Mouse (Mus musculus): ENCODE results near the gene Atf5. TPM values are rescaled to one million over a fixed set of nuclear protein-coding genes. Genes with fewer than 3 reads are reported as not detected.

Atf5 gene
- total RNA-seq (2023) = 4.8 TPM

GRCm38 (mm10) chr7:44816470-44817021 is at the start of gene Atf5:
TSS of gene Atf5 (minus strand) at chr7:44816658.

DNA sequence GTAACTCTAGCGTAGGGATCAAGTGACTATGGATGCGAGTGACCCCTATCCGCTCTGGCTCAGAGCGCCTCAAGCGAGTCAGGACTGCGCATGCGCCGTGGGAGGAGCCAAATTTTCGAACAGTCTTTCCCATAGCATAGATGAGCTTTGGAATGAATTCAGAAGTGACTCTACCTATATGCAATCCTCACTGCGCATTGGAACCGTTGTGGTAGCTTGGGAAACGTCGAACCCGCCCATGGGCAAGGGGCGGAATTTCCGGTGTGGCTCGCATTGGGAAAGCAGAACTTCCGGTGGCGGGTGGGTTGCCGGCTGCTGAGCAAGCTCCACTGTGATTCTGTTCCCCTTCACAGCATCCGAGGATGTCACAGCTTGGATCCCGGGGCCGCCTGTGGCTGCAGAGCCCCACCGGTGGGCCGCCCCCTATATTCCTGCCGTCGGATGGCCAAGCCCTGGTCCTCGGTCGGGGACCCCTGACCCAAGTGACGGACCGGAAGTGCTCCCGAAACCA is 40.6 kb upstream of the Atf5 start, which contains the start of gene Pnkp:
TSS of gene Pnkp (plus strand) at position 98 of the 511 bp plus-strand sequence.

DNA sequence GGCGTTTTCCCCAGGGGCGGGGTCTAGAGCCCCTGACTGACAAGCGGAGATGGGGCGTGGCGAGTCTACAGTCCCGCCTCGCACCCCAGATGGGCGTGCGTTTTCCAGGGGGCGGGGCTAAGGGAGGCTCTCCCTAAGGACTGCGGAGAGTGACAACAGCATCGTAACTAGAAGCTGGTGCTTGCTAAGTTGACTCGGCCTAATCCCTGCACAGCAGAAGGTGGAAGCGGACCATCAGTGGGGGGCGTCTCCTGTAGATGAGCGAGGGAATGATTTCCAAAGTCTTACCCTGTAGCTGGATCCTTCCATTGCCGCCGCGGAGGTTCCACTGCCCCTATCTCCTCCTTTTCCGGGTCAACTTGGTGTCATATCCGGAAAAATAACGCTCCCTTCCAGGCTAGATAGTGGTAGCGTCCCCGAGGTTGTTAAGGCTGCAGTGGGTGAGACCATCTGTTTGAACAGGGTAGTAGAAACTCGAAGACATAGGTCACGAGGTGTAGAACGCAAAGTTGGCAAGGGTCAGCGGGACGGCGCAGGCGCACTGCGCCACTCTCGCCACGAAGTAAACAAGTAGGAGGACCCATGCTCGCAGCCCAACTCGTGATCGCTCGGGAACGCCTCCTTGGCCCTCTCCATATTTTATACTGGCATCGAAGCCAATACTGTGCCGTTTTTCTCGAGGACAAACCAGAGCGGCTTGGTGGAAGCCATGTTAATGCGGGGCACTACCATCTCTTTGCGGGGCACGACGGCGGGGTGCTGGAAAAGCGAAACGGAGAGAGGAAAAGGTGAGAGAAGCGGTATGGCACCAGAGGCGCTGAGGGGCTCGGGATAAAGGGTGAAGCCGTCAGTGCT is 32.3 kb upstream of the Atf5 start, which contains the start of the genes Akt1s1 and Tbc1d17:
TSS of gene Akt1s1 (plus strand) at position 431 of the 855 bp plus-strand sequence.
TSS of gene Tbc1d17 (minus strand) at position 519 of the 855 bp plus-strand sequence.

GRCm38 (mm10) chr7:44815721-44816469 is 563 bp downstream of the Atf5 start, which contains the start of the genes Nup62 and Il4i1:
TSS of gene Nup62 (plus strand) at chr7:44816088.
TSS of gene Il4i1 (plus strand) at chr7:44816387.

Other genes with a start within 250 kb of the Atf5 start
- 37.0 TPM for gene Napsa, start 244.3 kb downstream of the Atf5 start, total RNA-seq (2023)
- gene Kcnc3, start 226.0 kb downstream of the Atf5 start, total RNA-seq (2023) = 3.1 TPM
- gene Myh14, start 145.8 kb downstream of the Atf5 start, total RNA-seq (2023) = not detected
- gene Izumo2, start 107.9 kb downstream of the Atf5 start, total RNA-seq (2023) = not detected
- gene Vrk3, start 68.2 kb downstream of the Atf5 start, total RNA-seq (2023) = 74.9 TPM
- gene Zfp473, start 65.6 kb downstream of the Atf5 start, total RNA-seq (2023) = 1.3 TPM
- 45.1 TPM for gene Nup62, start 570 bp downstream of the Atf5 start, total RNA-seq (2023)
- gene Il4i1, start 271 bp downstream of the Atf5 start, total RNA-seq (2023) = 14.0 TPM
- gene Akt1s1, start 32.3 kb upstream of the Atf5 start, total RNA-seq (2023) = 47.0 TPM
- 80.3 TPM for gene Tbc1d17, start 32.4 kb upstream of the Atf5 start, total RNA-seq (2023)
- gene Pnkp, start 40.5 kb upstream of the Atf5 start, total RNA-seq (2023) = 46.8 TPM
- 26.6 TPM for gene Ptov1, start 53.1 kb upstream of the Atf5 start, total RNA-seq (2023)
- gene Med25, start 76.1 kb upstream of the Atf5 start, total RNA-seq (2023) = 62.0 TPM
- 23.6 TPM for gene Fuz, start 79.4 kb upstream of the Atf5 start, total RNA-seq (2023)
- 88.4 TPM for gene Ap2a1, start 112.8 kb upstream of the Atf5 start, total RNA-seq (2023)
- gene Tsks, start 126.5 kb upstream of the Atf5 start, total RNA-seq (2023) = not detected
- not detected for gene Cpt1c, start 158.2 kb upstream of the Atf5 start, total RNA-seq (2023)
- 147 TPM for gene Prmt1, start 169.9 kb upstream of the Atf5 start, total RNA-seq (2023)
- 127 TPM for gene Irf3, start 181.0 kb upstream of the Atf5 start, total RNA-seq (2023)
- gene Bcl2l12, start 182.1 kb upstream of the Atf5 start, total RNA-seq (2023) = 20.4 TPM
- gene Scaf1, start 199.7 kb upstream of the Atf5 start, total RNA-seq (2023) = 77.3 TPM
- 11.4 TPM for gene Rras, start 201.3 kb upstream of the Atf5 start, total RNA-seq (2023)
- 65.4 TPM for gene Prr12, start 236.2 kb upstream of the Atf5 start, total RNA-seq (2023)
- 59.3 TPM for gene Nosip, start 245.8 kb upstream of the Atf5 start, total RNA-seq (2023)
- gene Prrg2, start 246.0 kb upstream of the Atf5 start, total RNA-seq (2023) = 1.7 TPM